Mouse (Mus musculus) thymus, postnatal 25 days (tissue): ENCODE results near the gene Slc7a7.

Experiments used
- DNase-seq: peaks from one replicate; pipeline ENCODE4 v3.0.0; 2022

Slc7a7 gene

GRCm38 (mm10) chr14:54417623-54418081 lies at the start of gene Slc7a7:
Gene Slc7a7, minus strand, starts transcription at chr14:54417780.
- DNase-seq, result no peak

GRCm38 (mm10) chr14:54464293-54465005 lies 46.9 kb upstream of the Slc7a7 start:
- peak; percentile 83 for DNase-seq

GRCm38 (mm10) chr14:54463959-54464292 lies 46.3 kb upstream of the Slc7a7 start, which contains the start of gene Lrp10:
Gene Lrp10, plus strand, starts transcription at chr14:54464137.
- DNase-seq, result peak; percentile 94

- DNase-seq, result no peak
Observed at GRCm38 (mm10) chr14:54463108-54463958, 45.8 kb upstream of the Slc7a7 start.

GRCm38 (mm10) chr14:54462146-54462545 lies 44.6 kb upstream of the Slc7a7 start:
- no peak for DNase-seq

GRCm38 (mm10) chr14:54457907-54458569 lies 40.5 kb upstream of the Slc7a7 start:
- no peak for DNase-seq

- DNase-seq, result no peak
Observed at GRCm38 (mm10) chr14:54454669-54455528, 37.3 kb upstream of the Slc7a7 start.

GRCm38 (mm10) chr14:54453566-54453965 lies 36.0 kb upstream of the Slc7a7 start:
- DNase-seq, result no peak

GRCm38 (mm10) chr14:54445476-54445875 lies 27.9 kb upstream of the Slc7a7 start:
- DNase-seq, result no peak

- no peak for DNase-seq
Observed at GRCm38 (mm10) chr14:54443712-54444618, 26.4 kb upstream of the Slc7a7 start.

- DNase-seq, result no peak
Observed at GRCm38 (mm10) chr14:54443196-54443595, 25.6 kb upstream of the Slc7a7 start.

GRCm38 (mm10) chr14:54442548-54442947 lies 25.0 kb upstream of the Slc7a7 start:
- DNase-seq, result no peak

GRCm38 (mm10) chr14:54441365-54441764 lies 23.8 kb upstream of the Slc7a7 start:
- DNase-seq, result no peak

GRCm38 (mm10) chr14:54440538-54440937 lies 23.0 kb upstream of the Slc7a7 start:
- DNase-seq, result no peak

GRCm38 (mm10) chr14:54439610-54440009 lies 22.0 kb upstream of the Slc7a7 start:
- no peak for DNase-seq

- no peak for DNase-seq
Observed at GRCm38 (mm10) chr14:54439155-54439554, 21.6 kb upstream of the Slc7a7 start.

GRCm38 (mm10) chr14:54435194-54435918 lies 17.8 kb upstream of the Slc7a7 start:
- no peak for DNase-seq

- no peak for DNase-seq
Observed at GRCm38 (mm10) chr14:54433941-54434531, 16.5 kb upstream of the Slc7a7 start.

- no peak for DNase-seq
Observed at GRCm38 (mm10) chr14:54432837-54433830, 15.6 kb upstream of the Slc7a7 start.
